28 mouse cellular contexts compared by ENCODE assay signal in genomic region chr7:95480121-95480726, GRCm38 (mm10).
DNase-seq lines count a peak whose midpoint lies in the region; ATAC-seq and TF ChIP-seq lines count a peak whose summit lies in the region.
"Had no signal": no experiment of that assay in that cellular context is flagged by ENCODE, and none has a peak within 500 bp of the region (broad histone marks: within the 10 kb centered on the region; RNA-seq: fewer than 3 reads in every experiment).

No protein-coding gene starts in this region.

- no peak for TF ChIP-seq CTCF in brain, embryonic 14.5 days (IDR thresholded peaks at IDR 0.05; ENCODE audit: borderline replicate concordance, extremely low read depth, insufficient read depth, insufficient read length)

- no peak for ATAC-seq in hindbrain, embryonic 13.5 days (ENCODE audit: low FRiP score)
- no peak for ATAC-seq in neural tube, embryonic 11.5 days (ENCODE audit: insufficient read depth, low FRiP score, low TSS enrichment)
- ATAC-seq: inflammation-experienced regulatory T-cells, adult 6 months had no signal

- H3K27ac ChIP-seq in hindbrain, embryonic 10.5 days, result peak overlapping the region; percentile 45; the same call in 1 of the 2 replicates
- no peak overlapping the region for H3K27ac ChIP-seq in hindbrain, embryonic 13.5 days
- no peak overlapping the region for H3K27ac ChIP-seq in neural tube, embryonic 11.5 days (ENCODE audit: low read depth, low read length)
- H3K27ac ChIP-seq: embryonic facial prominence, embryonic 10.5 days; embryonic facial prominence, embryonic 15.5 days; heart, embryonic 10.5 days; heart, embryonic 15.5 days; hindbrain, embryonic 14.5 days; kidney, embryonic 15.5 days; liver, embryonic 14.5 days; macrophage had no signal

- H3K4me1 ChIP-seq in hindbrain, embryonic 10.5 days (replicated peaks), result peaks cover 10% of the 10 kb centered on the region
- H3K4me1 ChIP-seq in hindbrain, embryonic 13.5 days (replicated peaks), result 0 out of 2 replicates have a peak, but pooled peaks cover 2% of the 10 kb centered on the region
- no peaks in the 10 kb centered on the region for H3K4me1 ChIP-seq in neural tube, embryonic 11.5 days (ENCODE audit: control insufficient read depth, insufficient read depth, low read length)
- H3K4me1 ChIP-seq: embryonic facial prominence, embryonic 10.5 days; embryonic facial prominence, embryonic 15.5 days; heart, embryonic 10.5 days; heart, embryonic 15.5 days; kidney, embryonic 15.5 days had no signal

- WGBS in hindbrain, embryonic 10.5 days, result 21% methylated on average over 5 of the region's 5 CpGs
- WGBS in hindbrain, embryonic 13.5 days, result 16% methylated on average over 5 of the region's 5 CpGs
- 33% methylated on average over 5 of the region's 5 CpGs for WGBS in neural tube, embryonic 11.5 days

- H3K9me3 ChIP-seq in hindbrain, embryonic 10.5 days, result no peaks in the 10 kb centered on the region
- no peaks in the 10 kb centered on the region for H3K9me3 ChIP-seq in hindbrain, embryonic 13.5 days
- H3K9me3 ChIP-seq in neural tube, embryonic 11.5 days (ENCODE audit: control insufficient read depth, low read length), result no peaks in the 10 kb centered on the region
- H3K9me3 ChIP-seq: embryonic facial prominence, embryonic 10.5 days; embryonic facial prominence, embryonic 15.5 days; heart, embryonic 10.5 days; heart, embryonic 15.5 days; kidney, embryonic 15.5 days had no signal

- TF ChIP-seq POLR2A in brain, embryonic 14.5 days (IDR thresholded peaks at IDR 0.05; ENCODE audit: borderline replicate concordance, extremely low read depth, insufficient read depth, insufficient read length, poor library complexity, severe bottlenecking), result no peak

- no peak for DNase-seq in hindbrain, embryonic 10.5 days (ENCODE audit: low spot score)
- DNase-seq in neural tube, embryonic 11.5 days (ENCODE audit: low spot score), result peak; percentile 9
- no peak for DNase-seq in neural tube, embryonic 10.5 days (ENCODE audit: extremely low spot score, low spot score)
- peak; percentile 16 for DNase-seq in Muller cell, postnatal 12 days (ENCODE audit: inconsistent ontology term)
- peak; percentile 40 for DNase-seq in brain, embryonic 14.5 days (ENCODE audit: low read depth)
- no peak for DNase-seq in cerebellum, adult 9-10 months
- DNase-seq: adrenal gland, postnatal 10 days; B cell, adult 2 months; cerebellum, adult 11-12 months; cerebellum, postnatal 10 days; gastrocnemius, postnatal 10 days; heart, adult 11 months; kidney, adult 11 months; kidney, postnatal 25 days; liver; lung, adult 2 months; lung, postnatal 10 days; thymus, postnatal 4 days had no signal

- no peak overlapping the region for H3K9ac ChIP-seq in hindbrain, embryonic 13.5 days
- H3K9ac ChIP-seq in neural tube, embryonic 11.5 days (ENCODE audit: low read length), result no peak overlapping the region
- H3K9ac ChIP-seq: embryonic facial prominence, embryonic 15.5 days; heart, embryonic 15.5 days; hindbrain, embryonic 14.5 days; kidney, embryonic 15.5 days; liver, embryonic 14.5 days had no signal

- no peak overlapping the region for H3K4me3 ChIP-seq in hindbrain, embryonic 10.5 days
- H3K4me3 ChIP-seq in hindbrain, embryonic 13.5 days, result no peak overlapping the region
- no peak overlapping the region for H3K4me3 ChIP-seq in neural tube, embryonic 11.5 days (ENCODE audit: low read depth, low read length)
- H3K4me3 ChIP-seq: embryonic facial prominence, embryonic 10.5 days; embryonic facial prominence, embryonic 15.5 days; heart, embryonic 10.5 days; heart, embryonic 15.5 days; kidney, embryonic 15.5 days had no signal

- no peak overlapping the region for H3K4me2 ChIP-seq in hindbrain, embryonic 13.5 days
- no peak overlapping the region for H3K4me2 ChIP-seq in neural tube, embryonic 11.5 days (ENCODE audit: low read depth)
- H3K4me2 ChIP-seq: embryonic facial prominence, embryonic 15.5 days; heart, embryonic 15.5 days; hindbrain, embryonic 14.5 days; kidney, embryonic 15.5 days had no signal

- no peaks in the 10 kb centered on the region for H3K27me3 ChIP-seq in hindbrain, embryonic 10.5 days (ENCODE audit: insufficient read depth, poor library complexity, severe bottlenecking)
- no peaks in the 10 kb centered on the region for H3K27me3 ChIP-seq in hindbrain, embryonic 13.5 days
- no peaks in the 10 kb centered on the region for H3K27me3 ChIP-seq in neural tube, embryonic 11.5 days (ENCODE audit: control insufficient read depth, insufficient read depth, low read length)
- H3K27me3 ChIP-seq: embryonic facial prominence, embryonic 15.5 days; heart, embryonic 15.5 days; kidney, embryonic 15.5 days had no signal

- no peaks in the 10 kb centered on the region for H3K36me3 ChIP-seq in hindbrain, embryonic 10.5 days
- no peaks in the 10 kb centered on the region for H3K36me3 ChIP-seq in hindbrain, embryonic 13.5 days
- no peaks in the 10 kb centered on the region for H3K36me3 ChIP-seq in neural tube, embryonic 11.5 days (ENCODE audit: control insufficient read depth, insufficient read depth, low read length)
- H3K36me3 ChIP-seq: embryonic facial prominence, embryonic 10.5 days; embryonic facial prominence, embryonic 15.5 days; heart, embryonic 10.5 days; heart, embryonic 15.5 days; kidney, embryonic 15.5 days had no signal

Comparison
In these comparisons a context has a peak if more than half of its experiments do, and no peak if none do; other contexts are left out.
1. DNase-seq: peak in neural tube, embryonic 11.5 days (single experiment), Muller cell, postnatal 12 days (single experiment) and brain, embryonic 14.5 days (single experiment); none in hindbrain, embryonic 10.5 days (single experiment), neural tube, embryonic 10.5 days (single experiment) and cerebellum, adult 9-10 months (single experiment).